Mouse (Mus musculus) embryonic fibroblast, embryonic 13.5 days (primary cell): ENCODE data around the gene Kifc1. TPM values are rescaled to one million over a fixed set of nuclear protein-coding genes. Genes with fewer than 3 reads are reported as not detected.

Source experiments
- H3K27ac ChIP-seq: 2 replicates; pipeline ENCODE4 v1.5.1; 2012; ENCODE audit warnings: low read length, control low read depth, inconsistent platforms; ENCODE audit not compliant: insufficient read depth
- H3K4me1 ChIP-seq: 2 replicates; pipeline ENCODE4 v1.6.1; 2011; ENCODE audit warnings: low read length; ENCODE audit not compliant: control insufficient read depth, insufficient read depth
- H3K4me3 ChIP-seq: 2 replicates; pipeline ENCODE4 v1.5.1; 2011; ENCODE audit warnings: mild to moderate bottlenecking, control low read depth, low read length; ENCODE audit not compliant: insufficient read depth
- CTCF ChIP-seq: IDR thresholded peaks from 2 replicates; pipeline ENCODE4 v1.5.1; 2011; ENCODE audit warnings: mild to moderate bottlenecking, control low read depth, low read length, moderate library complexity, borderline replicate concordance; ENCODE audit not compliant: insufficient read depth
- POLR2A ChIP-seq: IDR thresholded peaks from 2 replicates; pipeline ENCODE4 v1.6.1; 2011; ENCODE audit warnings: low read depth, mild to moderate bottlenecking, control low read depth, low read length, moderate library complexity
- polyA plus RNA-seq: library from polyadenylated mRNA; stranded (reverse); fragments of >200 nt; gene quantifications from 2 replicates; pipeline ENCODE4 v1.2.4, GENCODE M21; 2011; ENCODE audit warnings: low read depth; ENCODE audit not compliant: missing spikeins, insufficient read length

Gene Kifc1
- polyA plus RNA-seq, 1 experiment: 63.1 TPM

DNA sequence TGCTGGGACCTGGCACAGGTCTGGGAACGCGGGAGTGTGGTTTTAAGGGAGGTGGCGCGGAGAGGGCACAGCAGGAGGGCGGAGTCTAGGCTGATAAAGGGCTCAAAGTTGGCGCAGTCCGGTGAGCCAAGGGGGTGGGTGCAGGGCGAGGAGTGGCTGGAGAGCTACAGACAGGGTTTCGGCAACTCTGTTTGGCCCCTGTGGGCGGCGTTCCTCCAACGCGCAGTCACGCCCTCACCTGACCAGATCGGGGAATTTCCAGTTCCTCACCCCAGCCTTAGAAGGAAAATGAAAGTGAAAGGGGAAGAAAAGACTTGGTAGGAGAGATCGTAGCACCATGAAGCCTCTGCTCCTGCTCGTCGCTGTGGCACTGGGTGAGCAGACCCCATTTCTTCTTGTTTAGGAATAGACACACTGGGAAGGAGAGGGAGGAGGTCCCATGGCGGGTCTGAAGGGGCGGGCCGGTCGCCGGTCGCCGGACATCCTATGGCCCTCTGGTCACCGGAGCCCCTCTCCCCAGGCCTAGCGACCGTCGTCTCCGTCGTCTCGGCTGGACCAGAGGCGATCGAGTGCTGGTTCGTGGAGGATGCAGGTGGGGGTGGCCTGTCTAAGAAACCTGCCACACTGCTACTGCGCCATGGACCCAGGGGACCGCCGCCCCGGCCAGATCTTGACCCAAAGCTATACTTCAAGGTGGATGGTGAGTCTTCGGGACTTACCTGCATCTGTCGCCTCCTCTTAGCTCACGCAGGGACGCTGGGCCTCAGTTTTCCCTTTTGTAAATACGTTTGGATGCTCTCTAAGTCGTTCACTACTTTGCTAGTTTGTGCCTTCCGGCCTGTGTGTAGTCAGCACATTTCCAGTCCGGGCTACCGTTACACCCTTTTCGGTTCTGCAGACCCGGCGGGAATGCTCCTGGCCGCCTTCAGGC lies 29.2 kb upstream of the Kifc1 start:
- peak; percentile 20; the same call in 1 of the 2 replicates for TF ChIP-seq CTCF
- peak; percentile 60 for TF ChIP-seq POLR2A
- Histone ChIP-seq H3K4me3 (peak overlapping the region; percentile 61), H3K4me1 (peaks cover 3% of the 10 kb centered on the region; the same call in 1 of the 2 replicates), H3K27ac (peak overlapping the region; percentile 24)

DNA sequence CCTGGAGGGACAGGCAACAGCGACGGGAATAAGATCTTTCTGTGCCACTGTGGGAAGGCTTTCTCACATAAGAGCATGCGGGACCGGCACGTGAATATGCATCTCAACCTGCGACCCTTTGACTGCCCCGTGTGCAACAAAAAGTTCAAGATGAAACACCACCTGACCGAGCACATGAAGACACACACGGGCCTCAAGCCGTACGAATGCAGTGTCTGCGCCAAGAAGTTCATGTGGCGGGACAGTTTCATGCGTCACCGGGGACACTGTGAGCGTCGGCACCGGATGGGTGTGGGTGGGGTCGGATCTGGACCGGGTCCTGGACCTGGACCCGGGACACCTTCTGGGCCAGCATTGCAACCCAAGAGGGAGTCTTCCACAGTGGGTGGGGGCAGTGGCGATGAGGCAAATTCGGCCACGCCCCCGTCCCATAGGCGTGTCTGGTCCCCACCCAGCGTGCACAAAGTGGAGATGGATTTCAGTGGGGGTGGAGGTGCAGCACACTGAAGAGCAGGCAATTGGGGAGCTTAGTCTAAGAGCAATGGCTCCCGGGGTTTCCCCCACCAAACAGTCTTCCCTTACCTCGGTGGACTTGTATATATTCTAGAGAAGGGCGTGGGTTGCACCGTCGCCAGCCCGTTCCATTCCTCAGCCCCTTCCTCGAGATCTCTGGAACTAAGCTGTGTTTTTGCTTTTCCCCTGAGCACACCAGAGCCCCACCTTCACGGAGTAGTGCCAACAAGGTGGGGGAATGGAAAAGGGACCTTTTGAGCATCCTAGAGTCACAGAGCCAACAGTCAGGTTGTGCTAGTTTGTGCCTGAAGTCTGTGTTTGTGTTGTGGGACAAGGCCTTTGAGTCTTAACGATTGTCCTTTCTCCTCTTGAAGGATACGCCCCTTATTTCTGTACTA lies 28.1 kb upstream of the Kifc1 start:
- peak overlapping the region; percentile 61 for H3K4me3 ChIP-seq
- no peak for TF ChIP-seq CTCF
- TF ChIP-seq POLR2A: 0 out of 2 replicates have a peak, but pooled peaks have one; percentile 10
- peak overlapping the region; percentile 24; the same call in 1 of the 2 replicates for H3K27ac ChIP-seq
- H3K4me1 ChIP-seq: peaks cover 3% of the 10 kb centered on the region; the same call in 1 of the 2 replicates

DNA sequence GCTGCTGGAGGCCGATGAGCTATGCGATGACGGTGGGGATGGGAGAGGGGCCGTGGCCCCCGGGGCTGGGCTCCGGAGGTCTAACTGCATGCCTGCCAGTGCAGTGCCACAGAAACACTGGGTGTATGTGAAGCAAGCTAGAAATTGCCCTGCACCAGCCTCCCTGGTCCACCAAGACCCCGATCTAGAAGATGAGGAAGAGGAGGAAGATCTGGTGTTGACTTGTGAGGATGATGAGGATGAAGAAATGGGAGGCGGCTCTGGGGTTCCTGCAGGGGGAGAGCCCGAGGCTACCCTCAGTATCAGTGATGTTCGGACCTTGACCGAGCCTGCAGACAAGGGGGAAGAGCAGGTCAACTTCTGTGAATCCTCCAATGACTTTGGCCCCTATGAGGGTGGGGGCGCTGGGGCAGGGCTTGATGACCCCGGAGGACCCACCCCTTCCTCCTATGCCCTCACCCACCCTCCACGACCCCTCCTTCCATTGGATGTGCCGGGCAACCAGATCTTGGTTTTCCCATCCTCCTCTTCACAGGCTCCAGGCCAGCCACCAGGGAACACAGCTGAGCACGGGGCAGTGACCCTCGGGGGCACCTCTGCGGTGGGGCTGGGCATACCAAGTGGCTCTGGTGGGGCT lies 27.3 kb upstream of the Kifc1 start:
- no peak for TF ChIP-seq CTCF
- no peak for TF ChIP-seq POLR2A
- peaks cover 3% of the 10 kb centered on the region; the same call in 1 of the 2 replicates for H3K4me1 ChIP-seq
- no peak overlapping the region for H3K27ac ChIP-seq
- no peak overlapping the region for H3K4me3 ChIP-seq

DNA sequence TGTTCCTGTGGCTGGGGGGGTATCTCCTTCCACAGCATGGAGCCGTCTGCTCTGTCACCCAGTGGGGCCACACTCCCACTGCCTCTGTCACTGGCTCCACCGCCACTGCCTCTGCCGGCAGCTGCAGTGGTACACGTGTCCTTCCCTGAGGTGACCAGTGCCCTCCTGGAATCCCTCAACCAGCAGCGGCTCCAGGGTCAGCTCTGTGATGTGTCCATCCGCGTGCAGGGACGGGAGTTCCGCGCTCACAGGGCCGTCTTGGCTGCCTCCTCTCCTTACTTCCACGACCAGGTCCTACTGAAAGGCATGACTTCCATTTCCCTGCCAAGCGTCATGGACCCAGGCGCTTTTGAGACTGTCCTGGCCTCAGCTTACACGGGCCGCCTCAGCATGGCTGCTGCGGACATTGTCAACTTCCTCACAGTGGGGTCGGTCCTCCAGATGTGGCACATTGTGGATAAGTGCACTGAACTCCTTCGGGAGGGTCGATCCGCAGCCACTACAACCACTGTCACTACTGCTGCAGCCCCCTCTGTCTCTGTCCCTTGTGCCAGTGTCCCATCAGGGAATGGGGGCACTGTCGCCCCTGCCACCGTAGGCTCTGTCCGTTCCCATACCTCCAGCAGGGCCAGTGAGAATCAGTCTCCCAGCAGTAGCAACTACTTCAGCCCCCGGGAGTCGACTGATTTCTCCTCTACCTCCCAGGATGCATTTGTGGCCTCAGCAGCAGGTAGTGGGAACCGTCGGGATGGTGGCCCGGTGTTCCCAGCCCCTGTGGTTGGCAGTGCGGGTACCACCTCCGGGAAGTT lies 26.6 kb upstream of the Kifc1 start:
- Histone ChIP-seq H3K4me3 (peak overlapping the region; percentile 69), H3K4me1 (peaks cover 3% of the 10 kb centered on the region; the same call in 1 of the 2 replicates), H3K27ac (no peak overlapping the region)
- no peak for TF ChIP-seq POLR2A
- no peak for TF ChIP-seq CTCF

DNA sequence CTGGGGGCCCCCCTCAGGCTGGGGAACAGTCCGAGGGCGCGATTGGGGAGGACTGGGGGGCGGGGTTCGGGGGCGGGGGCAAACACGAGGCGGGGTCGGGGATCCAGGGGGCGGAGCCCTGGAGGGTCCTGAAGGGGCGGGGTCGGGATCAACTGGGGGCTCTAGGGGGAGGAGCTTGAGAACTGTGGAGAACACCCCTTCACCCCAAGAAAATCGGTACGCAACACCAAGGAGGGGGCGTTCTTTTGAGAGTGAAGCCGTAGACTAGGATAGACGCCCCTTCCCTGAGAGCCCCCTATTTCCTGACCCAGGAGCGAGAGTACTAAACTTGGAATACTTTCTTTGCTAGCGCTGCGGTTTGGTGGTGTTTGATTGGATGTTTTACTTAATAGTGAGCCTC lies 25.8 kb upstream of the Kifc1 start:
- Histone ChIP-seq H3K4me3 (peak overlapping the region; percentile 69), H3K27ac (no peak overlapping the region), H3K4me1 (peaks cover 3% of the 10 kb centered on the region; the same call in 1 of the 2 replicates)
- TF ChIP-seq CTCF (no peak), POLR2A (peak; percentile 10; the same call in 1 of the 2 replicates)

DNA sequence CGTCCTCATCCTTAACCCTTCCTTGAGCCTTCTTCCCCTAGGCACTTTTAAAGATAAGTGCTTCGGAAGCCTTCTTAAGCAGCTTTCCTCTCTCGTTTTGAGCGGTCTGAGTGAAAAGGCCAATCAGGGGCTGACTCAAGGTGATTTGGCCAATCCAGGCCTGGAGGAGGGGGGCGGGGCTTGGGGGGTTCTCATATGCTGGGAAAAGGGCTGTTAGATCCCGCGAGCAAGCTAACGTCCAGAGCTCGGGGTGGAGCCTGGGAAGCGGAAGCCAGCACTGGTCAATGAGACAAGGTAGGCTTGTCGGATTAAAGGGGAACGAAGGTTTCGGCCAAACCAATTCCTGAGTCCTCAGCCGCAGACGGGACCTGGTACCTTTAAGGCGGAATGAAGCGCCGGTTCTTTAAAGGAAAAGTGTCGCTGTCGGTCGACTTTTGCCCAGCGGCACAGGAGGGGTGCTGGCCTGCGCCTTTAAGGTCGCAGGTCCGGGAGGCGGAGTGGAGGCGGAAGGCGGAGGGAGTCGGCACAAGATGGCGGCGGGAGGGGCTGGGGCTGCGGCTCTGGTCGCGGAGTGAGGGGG lies 25.3 kb upstream of the Kifc1 start, which contains the start of the genes Tapbp and Zbtb22:
Gene Tapbp (plus strand): TSS at position 229 of the 580 bp plus-strand sequence.
Gene Zbtb22 (plus strand): TSS at position 234 of the 580 bp plus-strand sequence.
- peak within 1 kb of the TSS; percentile 69 for H3K4me3 ChIP-seq
- peaks cover 3% of the 10 kb centered on the region; the same call in 1 of the 2 replicates for H3K4me1 ChIP-seq
- no peak for TF ChIP-seq CTCF
- 0 out of 2 replicates have a peak, but pooled peaks have one; percentile 6 for TF ChIP-seq POLR2A
- H3K27ac ChIP-seq: 0 out of 2 replicates have a peak within 1 kb of the TSS, but pooled peaks have one; percentile 21

DNA sequence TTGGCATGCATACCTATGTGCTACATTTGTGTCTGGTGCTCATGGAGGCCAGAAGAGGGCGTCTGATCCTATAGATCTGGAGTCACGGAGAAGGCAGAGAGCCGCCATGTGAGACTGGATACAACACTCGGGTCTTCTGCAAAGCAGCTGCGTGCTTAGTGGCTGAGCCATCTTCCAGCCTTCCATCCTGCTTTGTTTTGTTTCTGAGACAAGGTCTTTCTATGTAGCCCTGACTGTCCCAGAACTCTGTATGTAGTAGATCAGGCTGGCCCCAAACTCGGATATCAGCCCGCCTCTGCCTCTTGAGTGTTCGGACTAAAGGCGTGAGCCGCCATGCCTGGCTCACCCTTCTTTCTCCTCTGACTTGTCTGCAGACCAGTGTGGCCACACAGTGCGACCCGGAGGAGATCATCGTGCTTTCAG lies 24.5 kb upstream of the Kifc1 start:
- TF ChIP-seq POLR2A (no peak), CTCF (no peak)
- Histone ChIP-seq H3K27ac (no peak overlapping the region), H3K4me1 (peaks cover 3% of the 10 kb centered on the region; the same call in 1 of the 2 replicates), H3K4me3 (no peak overlapping the region)

DNA sequence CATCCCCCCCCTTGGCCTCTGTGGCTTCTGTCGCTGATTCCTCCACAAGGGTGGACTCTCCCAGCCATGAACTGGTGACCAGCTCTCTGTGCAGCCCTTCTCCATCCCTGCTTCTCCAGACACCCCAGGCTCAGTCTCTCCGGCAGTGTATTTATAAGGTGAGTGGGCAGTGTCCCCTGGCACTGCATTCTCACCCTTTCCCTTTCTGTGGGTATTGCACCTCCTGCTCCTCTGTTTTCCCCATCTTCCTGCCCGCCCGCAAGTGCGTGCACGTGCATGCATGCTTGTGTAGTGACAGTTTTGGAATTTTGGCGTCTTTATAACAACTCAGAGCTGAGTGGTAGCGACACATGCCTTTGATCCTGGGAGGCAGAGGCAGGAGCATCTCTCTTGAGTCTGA lies 23.4 kb upstream of the Kifc1 start:
- no peak for TF ChIP-seq POLR2A
- no peak for TF ChIP-seq CTCF
- H3K27ac ChIP-seq: no peak overlapping the region
- peaks cover 3% of the 10 kb centered on the region; the same call in 1 of the 2 replicates for H3K4me1 ChIP-seq
- H3K4me3 ChIP-seq: no peak overlapping the region
